Mouse (Mus musculus): ENCODE results near the gene Slc39a5. TPM values are rescaled to one million over a fixed set of nuclear protein-coding genes. Genes with fewer than 3 reads are reported as not detected.

Slc39a5 gene
- total and polyA plus RNA-seq, 3 experiments: not detected

DNA sequence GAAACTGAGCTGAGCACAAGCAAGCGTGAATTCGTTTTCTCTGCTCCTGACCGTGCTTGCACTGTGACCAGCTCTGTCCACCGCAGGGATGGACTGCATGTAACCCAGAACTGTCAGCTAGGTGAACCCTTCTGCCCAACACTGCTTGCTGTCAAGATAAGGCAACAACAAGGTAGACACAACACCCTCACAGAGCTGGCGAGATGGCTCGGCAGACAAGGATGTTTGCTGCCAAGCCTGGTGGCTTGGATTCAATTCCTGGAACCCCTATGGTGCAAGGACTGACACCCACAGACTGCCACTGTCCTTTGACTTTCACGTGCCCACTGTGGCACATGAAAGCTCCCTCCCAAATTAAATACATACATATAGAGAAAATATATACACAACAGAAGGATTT lies 2.9 kb upstream of the Slc39a5 start:
- Histone ChIP-seq H3K27me3 (ENCODE audit: control insufficient read depth in 1 of 2, insufficient read depth in 2 of 2, low read length in 2 of 2) (no peaks in the 10 kb centered on the region), H3K9me3 (replicated peaks; ENCODE audit: insufficient read depth, low read length) (no peaks in the 10 kb centered on the region), H3K27ac (ENCODE audit: control insufficient read depth, low read depth, low read length) (no peak overlapping the region), H3K4me1 (ENCODE audit: control insufficient read depth in 1 of 2, insufficient read depth in 2 of 2, low read length in 2 of 2) (peaks cover 0 to 7% of the 10 kb centered on the region in 2 experiments; a peak in 1 of 4 replicates), H3K4me3 (ENCODE audit: control insufficient read depth in 1 of 2, insufficient read depth in 1 of 2, low read depth in 2 of 2, low read length in 2 of 2) (no peak overlapping the region), H3K36me3 (ENCODE audit: control insufficient read depth in 1 of 2, insufficient read depth in 2 of 2, low read length in 2 of 2) (peaks cover 0 to 3% of the 10 kb centered on the region in 2 experiments; a peak in 2 of 4 replicates), H3K79me2 (ENCODE audit: control insufficient read depth, insufficient read depth, low read length, poor library complexity) (peaks cover 3% of the 10 kb centered on the region; the same call in 1 of the 2 replicates), H3K9ac (ENCODE audit: control insufficient read depth, low read depth, low read length, poor library complexity, severe bottlenecking) (no peak overlapping the region)
- no peak for DNase-seq (ENCODE audit: low read depth, low spot score)
- TF ChIP-seq UBTF (IDR thresholded peaks at IDR 0.05; ENCODE audit: borderline replicate concordance, insufficient read depth, low read depth, low read length): no peak
- no peak for TF ChIP-seq MAZ (IDR thresholded peaks at IDR 0.05; ENCODE audit: low read depth, low read length)
- TF ChIP-seq MYB (IDR thresholded peaks at IDR 0.05; ENCODE audit: low read depth, low read length): no peak
- no peak for TF ChIP-seq MEF2A (IDR thresholded peaks at IDR 0.05; ENCODE audit: extremely low read depth, insufficient replicate concordance, low read depth, low read length, poor library complexity, severe bottlenecking)
- no peak for TF ChIP-seq TCF12 (IDR thresholded peaks at IDR 0.05; ENCODE audit: low read depth, low read length)
- TF ChIP-seq MAFK (IDR thresholded peaks at IDR 0.05; ENCODE audit: borderline replicate concordance, low read depth, low read length): no peak
- TF ChIP-seq JUND (IDR thresholded peaks at IDR 0.05; ENCODE audit: low read depth, low read length): no peak
- no peak for TF ChIP-seq MYC (IDR thresholded peaks at IDR 0.05; ENCODE audit: low read depth, low read length)
- TF ChIP-seq ZKSCAN1 (IDR thresholded peaks at IDR 0.05; ENCODE audit: low read depth, low read length): no peak
- no peak for TF ChIP-seq GABPA (IDR thresholded peaks at IDR 0.05; ENCODE audit: low read depth, low read length)
- no peak for TF ChIP-seq KAT2A (conservative IDR thresholded peaks at IDR 0.05; ENCODE audit: low read depth, low read length)
- no peak for TF ChIP-seq BHLHE40 (IDR thresholded peaks at IDR 0.05; ENCODE audit: borderline replicate concordance, low read depth, low read length)
- TF ChIP-seq NRF1 (IDR thresholded peaks at IDR 0.05; ENCODE audit: insufficient read depth, low read depth, low read length, poor library complexity, severe bottlenecking): no peak
- no peak for TF ChIP-seq CHD2 (IDR thresholded peaks at IDR 0.05; ENCODE audit: low read length)
- no peak for TF ChIP-seq TBP (IDR thresholded peaks at IDR 0.05; ENCODE audit: low read depth, low read length)
- TF ChIP-seq GATA1 (IDR thresholded peaks at IDR 0.05; ENCODE audit: low read depth, low read length): no peak
- no peak for TF ChIP-seq RAD21 (IDR thresholded peaks at IDR 0.05; ENCODE audit: low read depth, low read length)

GRCm38 (mm10) chr10:128401638-128402037 lies 609 bp upstream of the Slc39a5 start:
- DNase-seq (ENCODE audit: low read depth, low spot score): no peak
- no peaks in the 10 kb centered on the region for H3K9me3 ChIP-seq (replicated peaks; ENCODE audit: insufficient read depth, low read length)
- no peaks in the 10 kb centered on the region for H3K4me1 ChIP-seq (ENCODE audit: control insufficient read depth in 1 of 2, insufficient read depth in 2 of 2, low read length in 2 of 2)
- no peak overlapping the region for H3K4me3 ChIP-seq (ENCODE audit: control insufficient read depth in 1 of 2, insufficient read depth in 1 of 2, low read depth in 2 of 2, low read length in 2 of 2)
- H3K36me3 ChIP-seq (ENCODE audit: control insufficient read depth in 1 of 2, insufficient read depth in 2 of 2, low read length in 2 of 2): no peaks in the 10 kb centered on the region
- no peaks in the 10 kb centered on the region for H3K27me3 ChIP-seq (ENCODE audit: control insufficient read depth in 1 of 2, insufficient read depth in 2 of 2, low read length in 2 of 2)
- TF ChIP-seq RAD21 (IDR thresholded peaks at IDR 0.05; ENCODE audit: low read depth, low read length): no peak
- TF ChIP-seq MYC (IDR thresholded peaks at IDR 0.05; ENCODE audit: low read depth, low read length): no peak
- TF ChIP-seq ETS1 (IDR thresholded peaks at IDR 0.05; ENCODE audit: low read depth, low read length): no peak
- TF ChIP-seq MEF2A (IDR thresholded peaks at IDR 0.05; ENCODE audit: extremely low read depth, insufficient replicate concordance, low read depth, low read length, poor library complexity, severe bottlenecking): no peak
- TF ChIP-seq ZMIZ1 (IDR thresholded peaks at IDR 0.05; ENCODE audit: low read depth, low read length): no peak
- no peak for TF ChIP-seq CHD2 (IDR thresholded peaks at IDR 0.05; ENCODE audit: low read length)
- no peak for TF ChIP-seq SMC3 (IDR thresholded peaks at IDR 0.05; ENCODE audit: low read depth, low read length)
- no peak for TF ChIP-seq USF1 (IDR thresholded peaks at IDR 0.05; ENCODE audit: low read depth, low read length)
- no peak for TF ChIP-seq EP300 (IDR thresholded peaks at IDR 0.05; ENCODE audit: low read depth in 1 of 2, low read length in 2 of 2)
- H3K79me2 ChIP-seq (ENCODE audit: control insufficient read depth, insufficient read depth, low read length, poor library complexity): no peaks in the 10 kb centered on the region
- no peak overlapping the region for H3K27ac ChIP-seq (ENCODE audit: control insufficient read depth, low read depth, low read length)
- no peak overlapping the region for H3K9ac ChIP-seq (ENCODE audit: control insufficient read depth, low read depth, low read length, poor library complexity, severe bottlenecking)
